Comparison of ENCODE assay signal across 21 mouse cellular contexts in genomic region chrX:114694540-114694939, GRCm38 (mm10).
DNase-seq lines count a peak whose midpoint lies in the region; ATAC-seq and TF ChIP-seq lines count a peak whose summit lies in the region.
"Had no signal": no experiment of that assay in that cellular context is flagged by ENCODE, and none has a peak within 500 bp of the region (broad histone marks: within the 10 kb centered on the region; RNA-seq: fewer than 3 reads in every experiment).

No protein-coding gene starts in this region.

- H3K4me1 ChIP-seq in liver, adult 2 months (ENCODE audit: control insufficient read depth, insufficient read depth, low read length) = no peaks in the 10 kb centered on the region
- no peaks in the 10 kb centered on the region for H3K4me1 ChIP-seq in liver, embryonic 12.5 days
- H3K4me1 ChIP-seq: embryonic facial prominence, embryonic 12.5 days; heart, embryonic 10.5 days had no signal

- H3K9ac ChIP-seq in liver, adult 2 months (ENCODE audit: low read depth, low read length) = no peak overlapping the region
- no peak overlapping the region for H3K9ac ChIP-seq in liver, embryonic 12.5 days
- H3K9ac ChIP-seq: embryonic facial prominence, embryonic 12.5 days had no signal

- TF ChIP-seq CTCF in liver, adult 2 months (IDR thresholded peaks at IDR 0.05; ENCODE audit: low read depth, low read length) = no peak

- no peak overlapping the region for H3K27ac ChIP-seq in liver, adult 2 months (replicated peaks; ENCODE audit: insufficient read depth, low read depth, low read length)
- no peak overlapping the region for H3K27ac ChIP-seq in liver, embryonic 12.5 days
- H3K27ac ChIP-seq: embryonic facial prominence, embryonic 12.5 days; heart, embryonic 10.5 days; hindbrain, postnatal 0 days had no signal

- peak; percentile 10 for DNase-seq in liver, adult 2 months (ENCODE audit: extremely low read depth, low read depth, low spot score)
- DNase-seq in ES-CJ7 (ENCODE audit: low read depth, low spot score) (peak; percentile 81), R1 (ENCODE audit: low read depth, low spot score) (peak; percentile 87)
- peak; percentile 1 for DNase-seq in embryo, embryonic 9.5 days (ENCODE audit: extremely low spot score)
- no peak for DNase-seq in heart, postnatal 4 days
- DNase-seq in urinary bladder, adult 18-20 months (ENCODE audit: low spot score in 2 of 2) = no peak
- DNase-seq: adrenal gland, postnatal 10 days; cerebellum, adult 11 months; cerebellum, adult 8-10 months; cerebellum, postnatal 14 days; gastrocnemius, postnatal 10 days; heart, adult 18-20 months; heart, postnatal 10 days; kidney, adult 11 months had no signal

- 29% methylated on average over 2 of the region's 2 CpGs for WGBS in liver, adult 2 months
- 35% methylated on average over 2 of the region's 2 CpGs for WGBS in liver, embryonic 12.5 days (ENCODE audit: insufficient replicate concordance)

- no peaks in the 10 kb centered on the region for H3K9me3 ChIP-seq in liver, embryonic 12.5 days (replicated peaks)
- H3K9me3 ChIP-seq: embryonic facial prominence, embryonic 12.5 days; heart, embryonic 10.5 days had no signal

- no peak for ATAC-seq in liver, embryonic 12.5 days
- ATAC-seq in inflammation-experienced regulatory T-cells, adult 6 months = no peak
- ATAC-seq: forebrain, embryonic 16.5 days; hindbrain, postnatal 0 days; Patski had no signal

- no peaks in the 10 kb centered on the region for H3K79me2 ChIP-seq in liver, adult 2 months (ENCODE audit: control insufficient read depth, insufficient read depth, low read length)

- no peak for TF ChIP-seq POLR2A in liver, adult 2 months (IDR thresholded peaks at IDR 0.05; ENCODE audit: extremely low read depth, insufficient read depth, low read length)

- H3K4me3 ChIP-seq in liver, adult 2 months (ENCODE audit: insufficient read depth, low read depth, low read length) = no peak overlapping the region
- H3K4me3 ChIP-seq in liver, embryonic 12.5 days = no peak overlapping the region
- H3K4me3 ChIP-seq: embryonic facial prominence, embryonic 12.5 days; heart, embryonic 10.5 days had no signal

- H3K36me3 ChIP-seq in liver, adult 2 months (ENCODE audit: control insufficient read depth, insufficient read depth, low read length) = no peaks in the 10 kb centered on the region
- no peaks in the 10 kb centered on the region for H3K36me3 ChIP-seq in liver, embryonic 12.5 days
- H3K36me3 ChIP-seq: embryonic facial prominence, embryonic 12.5 days; heart, embryonic 10.5 days had no signal

- H3K4me2 ChIP-seq in liver, embryonic 12.5 days = no peak overlapping the region
- H3K4me2 ChIP-seq: embryonic facial prominence, embryonic 12.5 days had no signal

- no peaks in the 10 kb centered on the region for H3K27me3 ChIP-seq in liver, adult 2 months (ENCODE audit: control insufficient read depth, insufficient read depth, low read length)
- no peaks in the 10 kb centered on the region for H3K27me3 ChIP-seq in liver, embryonic 12.5 days (replicated peaks)
- H3K27me3 ChIP-seq: embryonic facial prominence, embryonic 12.5 days; Patski had no signal

Comparison
In these comparisons a context has a peak if more than half of its experiments do, and no peak if none do; other contexts are left out.
1. DNase-seq: peak in liver, adult 2 months (single experiment), ES-CJ7 (single experiment), R1 (single experiment) and embryo, embryonic 9.5 days (single experiment); none in heart, postnatal 4 days (single experiment) and urinary bladder, adult 18-20 months (0 of 2).